Mouse (Mus musculus) cerebellum, adult 9-10 months (tissue): ENCODE data around the gene Ddc.

Experiments
- DNase-seq: peaks from one replicate; pipeline ENCODE4 v3.0.0; 2022

The Ddc gene

DNA sequence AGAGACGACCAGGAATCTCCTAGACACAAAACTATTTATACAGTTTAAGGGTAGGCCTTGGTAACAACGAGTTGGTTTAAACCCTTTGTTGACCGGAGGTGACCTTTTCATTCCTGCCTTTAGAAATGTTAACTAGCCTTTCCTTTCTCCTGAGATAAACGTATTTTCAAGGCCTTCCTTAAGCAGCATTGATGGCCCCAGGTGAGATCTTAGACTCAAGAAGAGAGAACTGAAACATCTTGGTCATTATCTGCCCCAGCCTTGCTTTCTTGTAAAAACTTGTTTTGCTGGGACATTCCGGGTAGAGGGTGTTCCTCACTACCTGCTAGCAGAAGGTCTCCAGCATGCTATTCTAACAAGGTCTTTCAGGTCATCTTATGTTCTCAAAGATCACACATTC, 7.1 kb upstream of the Ddc start:
- DNase-seq = no peak

DNA sequence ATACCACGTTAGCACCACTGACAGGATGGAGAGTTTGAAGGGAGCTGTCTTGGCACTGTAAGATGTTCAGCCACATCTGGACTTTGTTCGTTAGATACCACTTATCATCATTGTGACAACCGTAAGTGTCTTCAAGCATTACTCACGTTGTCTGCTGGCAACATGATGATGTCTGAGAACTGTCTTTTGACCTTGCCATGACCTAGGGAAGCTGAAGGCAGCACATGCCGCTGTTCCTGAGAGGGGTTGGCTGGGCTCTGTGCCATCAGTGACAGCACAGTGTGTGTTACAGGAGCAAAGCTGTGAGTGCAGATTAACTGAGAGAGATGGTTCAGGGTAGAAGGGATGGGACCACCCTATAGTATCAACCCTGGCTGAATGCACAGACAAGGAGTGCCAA, 3.6 kb upstream of the Ddc start:
- no peak for DNase-seq

DNA sequence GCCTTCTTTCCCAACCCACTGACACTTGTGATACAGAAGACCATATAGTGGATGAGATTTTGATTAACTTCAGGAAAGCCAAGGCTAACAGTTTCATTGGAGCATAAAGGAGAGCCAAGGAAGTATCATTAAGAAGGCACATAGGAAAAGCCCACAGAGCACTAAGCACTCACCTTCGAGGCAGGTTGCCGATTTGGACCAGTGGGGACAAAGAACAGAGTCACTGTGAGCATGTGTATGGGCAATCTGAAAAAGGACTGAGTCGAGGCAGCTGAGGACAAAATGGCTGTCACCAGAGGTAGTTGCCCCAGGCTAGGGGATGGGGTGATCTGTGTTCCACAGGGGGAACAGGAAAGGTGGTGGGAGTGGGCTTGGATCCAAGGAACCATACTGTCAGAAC, 552 bp upstream of the Ddc start:
- DNase-seq = no peak

DNA sequence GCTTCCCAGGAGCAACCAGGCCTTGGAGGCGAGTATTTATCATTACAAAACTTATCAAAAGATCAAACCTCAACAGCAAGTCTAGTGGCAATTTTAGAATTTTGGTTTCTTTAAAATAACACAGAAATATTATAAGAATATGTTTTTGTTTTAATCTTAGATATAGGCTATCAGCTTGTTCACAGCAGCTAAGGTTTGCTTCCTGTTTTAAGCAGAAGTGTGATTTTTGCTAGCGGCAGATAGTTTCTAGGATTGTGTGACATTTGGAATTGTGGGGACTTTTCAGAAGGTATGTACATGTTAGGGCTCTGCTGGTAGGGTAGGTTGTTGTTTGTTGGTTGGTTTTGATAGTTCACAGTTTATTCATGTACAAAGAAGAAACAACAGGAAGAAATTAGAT, 2.5 kb downstream of the Ddc start:
- no peak for DNase-seq

DNA sequence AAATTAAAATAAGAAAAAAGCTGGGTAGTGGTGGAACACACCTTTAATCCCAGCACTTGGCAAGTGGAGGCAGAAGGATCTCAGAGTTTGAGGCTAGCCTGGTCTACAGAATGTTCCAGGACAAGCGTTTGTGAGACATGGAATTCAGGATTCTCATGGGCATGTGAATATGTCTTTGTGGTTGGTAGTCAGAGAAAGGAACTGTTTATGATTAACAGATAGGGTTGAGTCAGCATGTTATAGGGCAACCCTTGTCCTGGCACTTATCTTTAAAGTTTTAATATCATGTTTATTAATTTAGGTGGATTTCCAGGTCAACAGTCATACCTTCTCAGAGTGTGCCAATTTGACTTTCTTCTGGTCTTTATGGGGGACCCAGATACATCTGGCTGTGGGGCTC, 4.2 kb downstream of the Ddc start:
- no peak for DNase-seq

DNA sequence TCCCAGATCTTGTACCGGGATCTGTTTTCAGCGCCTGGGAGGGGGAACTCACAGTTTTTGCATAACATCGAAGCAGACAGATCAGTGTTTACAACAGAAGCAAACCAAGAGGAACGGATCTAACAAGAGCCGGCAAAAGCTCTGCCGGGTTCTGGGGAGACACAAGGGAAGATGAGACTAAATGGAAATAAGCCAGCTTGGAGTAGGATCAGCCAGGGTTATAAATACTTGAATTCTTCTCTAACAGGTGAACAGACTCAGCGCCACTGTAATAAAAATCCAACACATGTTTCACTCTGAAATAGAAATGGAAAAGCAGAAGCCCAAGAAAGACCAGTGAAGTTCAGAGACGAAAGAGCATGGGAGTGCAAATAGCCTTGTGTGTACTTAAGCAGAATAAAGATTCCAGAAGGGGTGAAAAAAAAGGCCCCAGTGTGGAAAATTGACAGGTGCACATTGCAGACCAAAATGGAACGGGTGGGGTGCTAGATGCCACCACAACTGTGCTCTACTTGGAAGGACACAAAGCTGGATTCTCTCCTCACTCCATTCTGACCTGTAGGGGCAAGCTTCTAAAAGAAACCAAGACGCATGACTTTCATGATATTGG, 4.8 kb downstream of the Ddc start:
- DNase-seq = no peak

- DNase-seq = no peak
Observed at GRCm38 (mm10) chr11:11891832-11892231, 6.1 kb downstream of the Ddc start.

DNA sequence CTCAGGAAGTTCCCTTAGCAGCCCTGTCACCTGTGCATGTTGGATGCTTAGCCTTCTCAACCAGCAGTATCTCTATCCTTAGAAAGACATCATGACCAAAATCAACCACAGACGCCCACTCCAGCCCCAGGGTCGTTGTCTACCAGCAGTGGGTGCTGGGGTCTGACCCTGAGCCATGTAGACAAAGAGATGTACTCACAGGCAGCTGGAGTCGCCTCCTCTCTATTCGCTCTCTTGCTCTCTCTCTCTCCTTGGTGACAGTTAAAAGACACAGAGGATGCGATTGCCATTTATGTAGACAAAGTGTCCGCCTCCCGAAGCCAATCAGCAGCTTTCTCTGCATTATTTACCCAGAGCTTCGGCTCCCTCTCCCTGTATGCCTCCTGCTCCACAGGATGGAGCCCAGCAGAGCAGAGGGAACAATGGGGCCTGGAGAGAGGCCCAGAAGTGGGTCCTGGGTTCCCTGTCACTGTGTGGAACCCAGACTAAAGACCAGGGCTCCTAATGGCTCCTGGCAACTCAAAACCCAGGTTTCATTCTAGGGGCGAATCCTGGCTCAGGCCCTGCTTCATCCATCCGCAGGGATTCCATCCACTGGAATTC, 7.7 kb downstream of the Ddc start:
- DNase-seq = no peak

- no peak for DNase-seq
Observed at GRCm38 (mm10) chr11:11888727-11889126, 9.2 kb downstream of the Ddc start.

- DNase-seq = no peak
Observed at GRCm38 (mm10) chr11:11888051-11888450, 9.9 kb downstream of the Ddc start.

GRCm38 (mm10) chr11:11886403-11886998, 11.4 kb downstream of the Ddc start:
- DNase-seq = no peak

GRCm38 (mm10) chr11:11885921-11886320, 12.0 kb downstream of the Ddc start:
- DNase-seq = no peak

- DNase-seq = no peak
Observed at GRCm38 (mm10) chr11:11885246-11885643, 12.7 kb downstream of the Ddc start.

DNA sequence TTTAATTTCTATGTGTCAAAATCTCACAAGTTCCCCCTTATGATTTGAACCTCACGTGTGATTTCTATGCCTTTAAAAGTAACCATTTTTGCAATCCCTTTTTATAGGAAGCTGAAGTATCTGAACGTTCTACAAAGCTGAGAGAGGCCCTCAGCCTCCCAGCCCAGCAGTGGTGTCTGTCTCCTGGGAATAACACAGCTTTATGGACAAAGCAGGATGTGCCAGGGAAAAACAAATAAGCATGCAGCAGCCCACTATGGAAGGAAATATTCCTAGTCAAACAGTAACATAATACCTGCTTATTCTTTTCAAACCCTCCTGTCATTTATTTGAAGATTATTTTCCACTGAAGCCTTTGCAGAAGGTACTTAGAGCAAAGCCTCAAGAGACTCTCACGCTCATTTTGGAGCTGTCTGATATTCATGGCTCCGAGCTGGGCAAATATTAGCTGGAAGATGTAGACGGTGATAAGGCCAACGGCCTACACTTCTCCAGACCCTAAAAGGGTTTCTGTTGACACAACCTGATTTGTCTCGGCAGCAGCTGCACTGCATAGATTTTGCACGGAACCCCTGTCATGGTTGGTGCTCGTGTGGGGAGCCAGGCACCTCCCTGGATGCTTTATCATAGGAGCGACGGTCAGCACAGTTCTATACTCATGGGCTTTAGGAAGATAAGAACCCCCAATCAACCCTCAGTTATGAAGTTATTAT, 13.3 kb downstream of the Ddc start:
- DNase-seq = no peak

- DNase-seq = no peak
Observed at GRCm38 (mm10) chr11:11881783-11882155, 16.2 kb downstream of the Ddc start.

DNA sequence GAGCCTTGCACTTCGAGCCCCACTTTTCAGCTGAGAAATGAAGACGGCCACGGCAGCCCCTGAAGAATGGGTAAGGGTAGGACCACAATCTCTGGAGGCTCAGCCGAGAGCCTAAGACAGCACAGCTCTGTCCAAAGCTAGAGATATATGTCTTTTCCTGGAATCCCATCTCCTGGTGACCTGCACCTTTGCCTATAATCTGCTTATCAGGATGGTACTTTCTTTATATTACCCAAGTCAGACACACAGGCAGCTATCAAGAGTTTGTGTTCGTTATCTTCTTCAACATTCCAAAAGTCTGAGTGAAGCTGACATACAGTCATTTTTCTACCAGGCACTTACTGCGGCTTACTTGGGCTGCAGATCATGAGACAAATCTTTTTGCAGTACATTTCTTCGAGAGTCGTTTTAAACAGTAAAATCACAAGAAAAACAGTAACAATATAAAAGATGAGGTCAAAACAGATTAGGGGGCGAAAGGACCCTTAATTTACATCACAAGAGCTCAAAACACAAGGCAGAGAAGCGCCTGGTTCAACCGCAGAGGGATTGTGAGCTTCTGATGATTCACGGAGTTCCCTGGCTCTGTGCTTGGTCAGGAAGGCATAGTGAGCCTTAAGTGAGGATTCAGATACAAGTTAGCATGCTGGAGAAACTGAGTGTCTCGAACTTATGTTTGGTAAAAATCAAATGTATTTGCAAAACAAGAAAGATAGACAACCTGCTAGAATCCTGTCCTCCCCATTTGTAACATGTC, 16.7 kb downstream of the Ddc start:
- no peak for DNase-seq

GRCm38 (mm10) chr11:11880351-11880750, 17.6 kb downstream of the Ddc start:
- no peak for DNase-seq

DNA sequence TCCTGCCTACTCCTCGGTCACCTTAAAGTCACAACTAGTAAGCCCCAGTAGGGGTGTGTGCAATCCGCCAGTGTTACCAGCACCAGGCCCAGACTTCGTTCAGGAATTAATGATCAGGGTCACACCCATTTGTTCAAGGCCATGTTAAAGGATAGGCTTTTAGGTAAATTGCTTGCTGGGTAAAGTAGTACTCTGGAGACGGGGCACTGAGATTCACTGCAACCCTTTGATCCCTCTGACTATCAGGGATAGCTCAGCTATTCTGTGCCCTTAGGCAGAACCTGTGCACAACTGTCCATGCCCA, 18.3 kb downstream of the Ddc start:
- DNase-seq = no peak

GRCm38 (mm10) chr11:11878981-11879698, 18.8 kb downstream of the Ddc start:
- no peak for DNase-seq

DNA sequence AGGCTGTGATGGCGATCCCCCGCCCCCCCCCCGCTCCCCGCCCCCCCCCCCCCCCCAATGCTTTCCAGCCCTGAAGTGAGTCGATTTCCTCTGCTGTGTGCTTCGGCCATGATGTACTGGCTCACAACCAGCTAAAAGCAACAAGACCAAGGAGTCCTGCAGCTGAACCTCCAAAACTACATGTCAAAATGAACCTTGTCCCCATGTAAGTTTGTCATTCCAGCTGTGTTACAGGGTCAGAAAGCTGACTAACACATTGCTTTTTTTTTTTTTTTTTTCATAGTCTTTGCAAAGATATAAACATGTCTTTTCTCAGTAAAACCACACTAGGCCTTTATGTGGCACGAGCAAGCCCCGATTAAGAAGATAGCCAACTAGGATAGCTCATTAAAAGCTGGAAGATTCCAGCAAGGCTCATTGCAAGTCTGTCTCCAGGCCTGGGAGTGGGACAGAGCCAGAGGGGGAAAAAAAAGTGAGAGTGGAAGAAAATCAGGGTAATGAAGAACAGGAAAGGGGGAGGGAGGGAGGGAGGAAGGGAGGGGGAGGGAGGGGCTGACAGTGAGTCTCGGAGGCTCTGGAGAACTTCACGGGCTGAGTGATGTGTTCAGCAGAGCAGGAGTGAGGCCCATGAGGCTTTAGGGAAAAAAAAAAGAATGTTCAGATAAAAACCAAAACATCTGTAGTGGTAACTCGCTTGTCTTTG, 19.5 kb downstream of the Ddc start:
- DNase-seq = no peak

- DNase-seq = no peak
Observed at GRCm38 (mm10) chr11:11877891-11878277, 20.1 kb downstream of the Ddc start.

DNA sequence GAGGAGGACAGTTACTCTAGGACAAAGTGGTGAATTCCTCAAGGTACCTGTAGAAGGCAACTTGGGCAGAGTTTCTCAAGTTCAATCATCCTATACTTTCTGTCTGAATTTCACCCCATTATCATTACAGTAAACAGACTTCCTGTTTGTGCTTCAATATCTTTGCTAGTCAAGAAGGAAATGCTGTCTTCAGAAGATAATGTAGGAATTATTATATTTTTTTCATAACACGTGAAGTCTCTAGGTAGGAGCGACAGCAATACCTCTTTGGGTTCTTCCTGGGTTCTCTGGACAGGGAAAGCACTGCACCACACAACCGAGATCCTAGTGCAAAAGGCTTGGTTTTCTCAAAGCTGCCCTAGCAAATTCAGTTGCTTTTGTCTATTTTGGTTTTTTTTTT, 21.6 kb downstream of the Ddc start:
- no peak for DNase-seq
